In genomic region chr19:7273486-7273885, GRCm38 (mm10) we compare ENCODE assay signal across 13 mouse cellular contexts. TPM values are rescaled to one million over a fixed set of nuclear protein-coding genes. Genes with fewer than 3 reads are reported as not detected.
DNase-seq lines count a peak whose midpoint lies in the region; ATAC-seq and TF ChIP-seq lines count a peak whose summit lies in the region.
"Had no signal": no experiment of that assay in that cellular context is flagged by ENCODE, and none has a peak within 500 bp of the region (broad histone marks: within the 10 kb centered on the region; RNA-seq: fewer than 3 reads in every experiment).

No protein-coding gene starts in this region.

- no peak for ATAC-seq in hindbrain, postnatal 0 days
- no peak for ATAC-seq in hindbrain, embryonic 13.5 days (ENCODE audit: low FRiP score)
- no peak for ATAC-seq in embryonic facial prominence, embryonic 11.5 days (replicated peaks; ENCODE audit: insufficient number of reproducible peaks, low FRiP score, low TSS enrichment, low read depth)
- ATAC-seq: Patski had no signal

- no peak for DNase-seq in hindbrain, postnatal 0 days (ENCODE audit: low spot score)
- peak; percentile 17 for DNase-seq in thymus, postnatal 0 days (ENCODE audit: low spot score)
- no peak for DNase-seq in thymus, adult 18-20 months
- DNase-seq in embryonic facial prominence, embryonic 11.5 days (ENCODE audit: low spot score) = peak; percentile 13
- DNase-seq in testis, postnatal 14 days (ENCODE audit: low spot score) = no peak
- no peak for DNase-seq in ovary, adult 18-20 months (ENCODE audit: low spot score)
- DNase-seq: adrenal gland, postnatal 25 days; cerebellum, adult 8-10 months; kidney, postnatal 14 days; right cerebral cortex, adult 18-20 months had no signal

- peaks cover 32% of the 10 kb centered on the region for H3K36me3 ChIP-seq in hindbrain, postnatal 0 days (ENCODE audit: insufficient read depth, low read length)
- peaks cover 79% of the 10 kb centered on the region for H3K36me3 ChIP-seq in hindbrain, embryonic 13.5 days
- peaks cover 41% of the 10 kb centered on the region for H3K36me3 ChIP-seq in embryonic facial prominence, embryonic 11.5 days (replicated peaks; ENCODE audit: control insufficient read depth, insufficient read depth, low read depth, low read length)

- H3K4me2 ChIP-seq in hindbrain, postnatal 0 days (ENCODE audit: low read depth, low read length) = no peak overlapping the region
- no peak overlapping the region for H3K4me2 ChIP-seq in hindbrain, embryonic 13.5 days
- H3K4me2 ChIP-seq in embryonic facial prominence, embryonic 11.5 days (ENCODE audit: low read depth, low read length) = no peak overlapping the region

- TF ChIP-seq CTCF in hindbrain, postnatal 0 days (IDR thresholded peaks at IDR 0.05; ENCODE audit: low read depth) = peak; percentile 40

- no peaks in the 10 kb centered on the region for H3K27me3 ChIP-seq in hindbrain, postnatal 0 days (ENCODE audit: insufficient read depth, low read length)
- no peaks in the 10 kb centered on the region for H3K27me3 ChIP-seq in hindbrain, embryonic 13.5 days
- H3K27me3 ChIP-seq in embryonic facial prominence, embryonic 11.5 days (ENCODE audit: control insufficient read depth, insufficient read depth, low read length) = no peaks in the 10 kb centered on the region
- H3K27me3 ChIP-seq: Patski had no signal

- 0 out of 2 replicates have a peak overlapping the region, but pooled peaks have one; percentile 81 for H3K27ac ChIP-seq in hindbrain, postnatal 0 days
- no peak overlapping the region for H3K27ac ChIP-seq in hindbrain, embryonic 13.5 days
- no peak overlapping the region for H3K27ac ChIP-seq in embryonic facial prominence, embryonic 11.5 days (replicated peaks; ENCODE audit: low read depth, low read length)

- H3K9ac ChIP-seq in hindbrain, postnatal 0 days (replicated peaks; ENCODE audit: low read length) = no peak overlapping the region
- H3K9ac ChIP-seq in hindbrain, embryonic 13.5 days = no peak overlapping the region
- H3K9ac ChIP-seq in embryonic facial prominence, embryonic 11.5 days (replicated peaks; ENCODE audit: low read length) = no peak overlapping the region

- WGBS in hindbrain, postnatal 0 days = 86% methylated on average over 4 of the region's 4 CpGs
- WGBS in hindbrain, embryonic 13.5 days = 92% methylated on average over 4 of the region's 4 CpGs
- WGBS in embryonic facial prominence, embryonic 11.5 days = 91% methylated on average over 4 of the region's 4 CpGs

- no peak overlapping the region for H3K4me3 ChIP-seq in hindbrain, postnatal 0 days (ENCODE audit: low read length)
- no peak overlapping the region for H3K4me3 ChIP-seq in hindbrain, embryonic 13.5 days
- H3K4me3 ChIP-seq in embryonic facial prominence, embryonic 11.5 days (ENCODE audit: low read depth, low read length) = no peak overlapping the region
- H3K4me3 ChIP-seq: myocyte had no signal

- no peaks in the 10 kb centered on the region for H3K9me3 ChIP-seq in hindbrain, postnatal 0 days (ENCODE audit: low read length)
- no peaks in the 10 kb centered on the region for H3K9me3 ChIP-seq in hindbrain, embryonic 13.5 days
- no peaks in the 10 kb centered on the region for H3K9me3 ChIP-seq in embryonic facial prominence, embryonic 11.5 days (replicated peaks; ENCODE audit: control insufficient read depth, low read length)

- peaks cover 26% of the 10 kb centered on the region for H3K4me1 ChIP-seq in hindbrain, postnatal 0 days (ENCODE audit: insufficient read depth, low read length)
- peaks cover 83% of the 10 kb centered on the region for H3K4me1 ChIP-seq in hindbrain, embryonic 13.5 days (replicated peaks)
- peaks cover 2% of the 10 kb centered on the region; the same call in 1 of the 2 replicates for H3K4me1 ChIP-seq in embryonic facial prominence, embryonic 11.5 days (ENCODE audit: control insufficient read depth, insufficient read depth, low read length)

RNA-seq across cellular contexts. Expression of gene Rcor2, which starts 6.4 kb away (rescaled TPM):
- 73.2 and 91.7 TPM in 2 replicates for total RNA-seq in hindbrain, postnatal 0 days (2014; rRNA removed)
- 14.8 and 16.6 TPM in 2 replicates for polyA plus RNA-seq in hindbrain, postnatal 0 days (2015; fragmentation: Nextera tagmentation; extraction: Ambion mirVana)
- polyA plus RNA-seq in hindbrain, embryonic 13.5 days (2015; fragmentation: Nextera tagmentation; extraction: Ambion mirVana) = 30.2 and 32.0 TPM in 2 replicates
- 7.3 and 8.1 TPM in 2 replicates for polyA plus RNA-seq in thymus, postnatal 0 days (2015; fragmentation: Nextera tagmentation; extraction: Ambion mirVana)
- 17.6 and 18.8 TPM in 2 replicates for polyA plus RNA-seq in embryonic facial prominence, embryonic 11.5 days (2014; fragmentation: Nextera tagmentation; extraction: Ambion mirVana)

RNA-seq across cellular contexts. Expression of gene Naa40, which starts 32.5 kb away (rescaled TPM):
- 56.5 and 59.7 TPM in 2 replicates for total RNA-seq in hindbrain, postnatal 0 days (2014; rRNA removed)
- polyA plus RNA-seq in hindbrain, postnatal 0 days (2015; fragmentation: Nextera tagmentation; extraction: Ambion mirVana) = 42.7 and 42.8 TPM in 2 replicates
- polyA plus RNA-seq in hindbrain, embryonic 13.5 days (2015; fragmentation: Nextera tagmentation; extraction: Ambion mirVana) = 65.3 and 66.6 TPM in 2 replicates
- 63.9 TPM in 2 replicates for polyA plus RNA-seq in thymus, postnatal 0 days (2015; fragmentation: Nextera tagmentation; extraction: Ambion mirVana)
- 82.9 and 88.0 TPM in 2 replicates for polyA plus RNA-seq in embryonic facial prominence, embryonic 11.5 days (2014; fragmentation: Nextera tagmentation; extraction: Ambion mirVana)

RNA-seq across cellular contexts. Expression of gene Cox8a, which starts 56.1 kb away (rescaled TPM):
- total RNA-seq in hindbrain, postnatal 0 days (2014; rRNA removed) = 1,715 and 1,845 TPM in 2 replicates
- 2,044 and 2,080 TPM in 2 replicates for polyA plus RNA-seq in hindbrain, postnatal 0 days (2015; fragmentation: Nextera tagmentation; extraction: Ambion mirVana)
- 881 and 924 TPM in 2 replicates for polyA plus RNA-seq in hindbrain, embryonic 13.5 days (2015; fragmentation: Nextera tagmentation; extraction: Ambion mirVana)
- polyA plus RNA-seq in thymus, postnatal 0 days (2015; fragmentation: Nextera tagmentation; extraction: Ambion mirVana) = 1,177 and 1,274 TPM in 2 replicates
- 741 and 769 TPM in 2 replicates for polyA plus RNA-seq in embryonic facial prominence, embryonic 11.5 days (2014; fragmentation: Nextera tagmentation; extraction: Ambion mirVana)

Comparison
In these comparisons a context has a peak if more than half of its experiments do, and no peak if none do; other contexts are left out.
1. DNase-seq: peak in thymus, postnatal 0 days (single experiment) and embryonic facial prominence, embryonic 11.5 days (single experiment); none in hindbrain, postnatal 0 days (single experiment), thymus, adult 18-20 months (0 of 2), testis, postnatal 14 days (single experiment) and ovary, adult 18-20 months (single experiment).